Mouse (Mus musculus): Measurements from ENCODE around the gene Gfap.

The Gfap gene

GRCm38 (mm10) chr11:102900763-102901162 is at the start of gene Gfap:
Gfap (minus strand) TSS chr11:102900912.
- peak; percentile 75 for DNase-seq (ENCODE audit: low read depth)

GRCm38 (mm10) chr11:102948043-102948961 is 47.6 kb upstream of the Gfap start:
- DNase-seq (ENCODE audit: low read depth): no peak

- no peak for DNase-seq (ENCODE audit: low read depth)
Observed at GRCm38 (mm10) chr11:102946992-102947343, 46.3 kb upstream of the Gfap start.

GRCm38 (mm10) chr11:102946265-102946991 is 45.7 kb upstream of the Gfap start, which contains the start of gene C1ql1:
C1ql1 (minus strand) TSS chr11:102946688.
- no peak for DNase-seq (ENCODE audit: low read depth)

GRCm38 (mm10) chr11:102945306-102946264 is 44.9 kb upstream of the Gfap start:
- DNase-seq (ENCODE audit: low read depth): no peak

GRCm38 (mm10) chr11:102941236-102941635 is 40.5 kb upstream of the Gfap start:
- no peak for DNase-seq (ENCODE audit: low read depth)

- DNase-seq (ENCODE audit: low read depth): no peak
Observed at GRCm38 (mm10) chr11:102939024-102939675, 38.4 kb upstream of the Gfap start.

GRCm38 (mm10) chr11:102937529-102938182 is 36.9 kb upstream of the Gfap start:
- no peak for DNase-seq (ENCODE audit: low read depth)

GRCm38 (mm10) chr11:102936272-102936671 is 35.6 kb upstream of the Gfap start:
- no peak for DNase-seq (ENCODE audit: low read depth)

- peak; percentile 24 for DNase-seq (ENCODE audit: low read depth)
Observed at GRCm38 (mm10) chr11:102930672-102931071, 30.0 kb upstream of the Gfap start.

GRCm38 (mm10) chr11:102925351-102925717 is 24.6 kb upstream of the Gfap start:
- DNase-seq (ENCODE audit: low read depth): peak; percentile 93

GRCm38 (mm10) chr11:102924557-102925350 is 24.0 kb upstream of the Gfap start, which contains the start of gene Kif18b:
Kif18b (minus strand) TSS chr11:102925124.
- DNase-seq (ENCODE audit: low read depth): peak; percentile 99

- DNase-seq (ENCODE audit: low read depth): no peak
Observed at GRCm38 (mm10) chr11:102921491-102921890, 20.8 kb upstream of the Gfap start.

GRCm38 (mm10) chr11:102918077-102918476 is 17.4 kb upstream of the Gfap start:
- DNase-seq (ENCODE audit: low read depth): peak; percentile 76

GRCm38 (mm10) chr11:102915380-102915779 is 14.7 kb upstream of the Gfap start:
- no peak for DNase-seq (ENCODE audit: low read depth)

- DNase-seq (ENCODE audit: low read depth): no peak
Observed at GRCm38 (mm10) chr11:102911376-102911775, 10.7 kb upstream of the Gfap start.

GRCm38 (mm10) chr11:102903654-102904053 is 2.9 kb upstream of the Gfap start:
- DNase-seq (ENCODE audit: low read depth): no peak

GRCm38 (mm10) chr11:102902107-102902506 is 1.4 kb upstream of the Gfap start:
- DNase-seq (ENCODE audit: low read depth): no peak

- no peak for DNase-seq (ENCODE audit: low read depth)
Observed at GRCm38 (mm10) chr11:102901199-102901598, 487 bp upstream of the Gfap start.

- no peak for DNase-seq (ENCODE audit: low read depth)
Observed at GRCm38 (mm10) chr11:102898408-102898807, 2.3 kb downstream of the Gfap start.

Data from 416B (cell line).